Mouse (Mus musculus) forebrain, embryonic 16.5 days (tissue): ENCODE measurements around the gene Scgb1b27. TPM values are rescaled to one million over a fixed set of nuclear protein-coding genes. Genes with fewer than 3 reads are reported as not detected.

ENCODE experiments used
- polyA plus RNA-seq: library from polyadenylated mRNA; unstranded; fragments of >200 nt; fragmentation: Nextera tagmentation; extraction: Ambion mirVana; gene quantifications from 2 replicates; pipeline ENCODE4 v1.2.1, GENCODE M21; 2015

Gene Scgb1b27
- polyA plus RNA-seq, 1 experiment from 2014 or later, result not detected

Other genes with a start within 250 kb of the Scgb1b27 start
- not detected in 2 replicates for gene Scgb2b26, start 76.4 kb upstream of the Scgb1b27 start, polyA plus RNA-seq
- not detected in 2 replicates for gene Scgb2b27, start 7.5 kb upstream of the Scgb1b27 start, polyA plus RNA-seq
- not detected in 2 replicates for gene Scgb1b30, start 73.9 kb downstream of the Scgb1b27 start, polyA plus RNA-seq
- gene Wtip, start 111.8 kb downstream of the Scgb1b27 start, polyA plus RNA-seq, result 2.1 and 4.5 TPM in 2 replicates
- 197 and 220 TPM in 2 replicates for gene Uba2, start 148.1 kb downstream of the Scgb1b27 start, polyA plus RNA-seq
- 71.2 and 92.6 TPM in 2 replicates for gene Pdcd2l, start 175.2 kb downstream of the Scgb1b27 start, polyA plus RNA-seq
- gene Gpi1, start 208.9 kb downstream of the Scgb1b27 start, polyA plus RNA-seq, result 175 and 213 TPM in 2 replicates
- 0.73 TPM in 1 of 2 replicates, not detected in the other for gene Gm6096, start 229.6 kb downstream of the Scgb1b27 start, polyA plus RNA-seq